Mouse (Mus musculus) hindbrain, embryonic 10.5 days (tissue): ENCODE measurements around the gene Shisa4. TPM values are rescaled to one million over a fixed set of nuclear protein-coding genes. Genes with fewer than 3 reads are reported as not detected.

Experiments
- polyA plus RNA-seq: library from polyadenylated mRNA; unstranded; fragments of >200 nt; fragmentation: Nextera tagmentation; extraction: Ambion mirVana; gene quantifications from 2 replicates; pipeline ENCODE4 v1.2.1, GENCODE M21; 2016

Shisa4 gene
- polyA plus RNA-seq, 1 experiment from 2014 or later: 72.2 TPM

Other genes with a start within 250 kb of the Shisa4 start
- 1.7 and 2.7 TPM in 2 replicates for gene Ptpn7, start 242.5 kb downstream of the Shisa4 start, polyA plus RNA-seq
- gene Arl8a, start 228.4 kb downstream of the Shisa4 start, polyA plus RNA-seq: 61.1 and 95.3 TPM in 2 replicates
- not detected in 2 replicates for gene Gpr37l1, start 207.6 kb downstream of the Shisa4 start, polyA plus RNA-seq
- gene Elf3, start 116.7 kb downstream of the Shisa4 start, polyA plus RNA-seq: 1.9 and 2.5 TPM in 2 replicates
- 94.6 and 108 TPM in 2 replicates for gene Rnpep, start 91.2 kb downstream of the Shisa4 start, polyA plus RNA-seq
- 193 and 199 TPM in 2 replicates for gene Timm17a, start 61.5 kb downstream of the Shisa4 start, polyA plus RNA-seq
- gene Lmod1, start 50.4 kb downstream of the Shisa4 start, polyA plus RNA-seq: 0.50 and 0.66 TPM in 2 replicates
- 164 and 186 TPM in 2 replicates for gene Ipo9, start 55.3 kb upstream of the Shisa4 start, polyA plus RNA-seq
- gene Nav1, start 232.1 kb upstream of the Shisa4 start, polyA plus RNA-seq: 16.1 and 19.3 TPM in 2 replicates